Mouse (Mus musculus) G1E-ER4 (cell line): ENCODE measurements around the gene Lgals2. TPM values are rescaled to one million over a fixed set of nuclear protein-coding genes. Genes with fewer than 3 reads are reported as not detected.

Experiments
- GATA1 ChIP-seq: IDR thresholded peaks from one replicate; pipeline ENCODE4 v1.8.0; 2012; ENCODE audit warnings: low read length, inconsistent platforms
- polyA plus RNA-seq: library from polyadenylated mRNA; stranded (reverse); fragments of >175 nt; gene quantifications from 2 replicates; pipeline ENCODE4 v1.2.3, GENCODE M21; 2012

The Lgals2 gene
- polyA plus RNA-seq, 1 experiment, result not detected

- no peak for TF ChIP-seq GATA1
Observed at GRCm38 (mm10) chr15:78835200-78836085, 19.9 kb downstream of the Lgals2 start.

GRCm38 (mm10) chr15:78834233-78835005 is 20.9 kb downstream of the Lgals2 start:
- TF ChIP-seq GATA1, result no peak

- TF ChIP-seq GATA1, result no peak
Observed at GRCm38 (mm10) chr15:78833582-78833981, 21.7 kb downstream of the Lgals2 start.

- TF ChIP-seq GATA1, result no peak
Observed at GRCm38 (mm10) chr15:78832701-78833123, 22.6 kb downstream of the Lgals2 start.

- no peak for TF ChIP-seq GATA1
Observed at GRCm38 (mm10) chr15:78831720-78832657, 23.3 kb downstream of the Lgals2 start.

GRCm38 (mm10) chr15:78830742-78831719 is 24.3 kb downstream of the Lgals2 start:
- no peak for TF ChIP-seq GATA1

GRCm38 (mm10) chr15:78829636-78830035 is 25.7 kb downstream of the Lgals2 start:
- no peak for TF ChIP-seq GATA1

- TF ChIP-seq GATA1, result no peak
Observed at GRCm38 (mm10) chr15:78828315-78828714, 27.0 kb downstream of the Lgals2 start.

- TF ChIP-seq GATA1, result no peak
Observed at GRCm38 (mm10) chr15:78826213-78827204, 28.8 kb downstream of the Lgals2 start.

- TF ChIP-seq GATA1, result no peak
Observed at GRCm38 (mm10) chr15:78816074-78816391, 39.3 kb downstream of the Lgals2 start.

GRCm38 (mm10) chr15:78815314-78816073 is 39.8 kb downstream of the Lgals2 start:
- no peak for TF ChIP-seq GATA1

- no peak for TF ChIP-seq GATA1
Observed at GRCm38 (mm10) chr15:78813603-78814002, 41.7 kb downstream of the Lgals2 start.
